Mouse (Mus musculus) embryonic fibroblast, embryonic 13.5 days (primary cell): ENCODE data around the gene Ifnar2. TPM values are rescaled to one million over a fixed set of nuclear protein-coding genes. Genes with fewer than 3 reads are reported as not detected.

Experiments
- H3K27ac ChIP-seq: 2 replicates; pipeline ENCODE4 v1.5.1; 2012; ENCODE audit warnings: low read length, control low read depth, inconsistent platforms; ENCODE audit not compliant: insufficient read depth
- H3K4me1 ChIP-seq: 2 replicates; pipeline ENCODE4 v1.6.1; 2011; ENCODE audit warnings: low read length; ENCODE audit not compliant: control insufficient read depth, insufficient read depth
- H3K4me3 ChIP-seq: 2 replicates; pipeline ENCODE4 v1.5.1; 2011; ENCODE audit warnings: mild to moderate bottlenecking, control low read depth, low read length; ENCODE audit not compliant: insufficient read depth
- CTCF ChIP-seq: IDR thresholded peaks from 2 replicates; pipeline ENCODE4 v1.5.1; 2011; ENCODE audit warnings: mild to moderate bottlenecking, control low read depth, low read length, moderate library complexity, borderline replicate concordance; ENCODE audit not compliant: insufficient read depth
- POLR2A ChIP-seq: IDR thresholded peaks from 2 replicates; pipeline ENCODE4 v1.6.1; 2011; ENCODE audit warnings: low read depth, mild to moderate bottlenecking, control low read depth, low read length, moderate library complexity
- polyA plus RNA-seq: library from polyadenylated mRNA; stranded (reverse); fragments of >200 nt; gene quantifications from 2 replicates; pipeline ENCODE4 v1.2.4, GENCODE M21; 2011; ENCODE audit warnings: low read depth; ENCODE audit not compliant: missing spikeins, insufficient read length

The Ifnar2 gene
- polyA plus RNA-seq, 1 experiment = 68.1 TPM

DNA sequence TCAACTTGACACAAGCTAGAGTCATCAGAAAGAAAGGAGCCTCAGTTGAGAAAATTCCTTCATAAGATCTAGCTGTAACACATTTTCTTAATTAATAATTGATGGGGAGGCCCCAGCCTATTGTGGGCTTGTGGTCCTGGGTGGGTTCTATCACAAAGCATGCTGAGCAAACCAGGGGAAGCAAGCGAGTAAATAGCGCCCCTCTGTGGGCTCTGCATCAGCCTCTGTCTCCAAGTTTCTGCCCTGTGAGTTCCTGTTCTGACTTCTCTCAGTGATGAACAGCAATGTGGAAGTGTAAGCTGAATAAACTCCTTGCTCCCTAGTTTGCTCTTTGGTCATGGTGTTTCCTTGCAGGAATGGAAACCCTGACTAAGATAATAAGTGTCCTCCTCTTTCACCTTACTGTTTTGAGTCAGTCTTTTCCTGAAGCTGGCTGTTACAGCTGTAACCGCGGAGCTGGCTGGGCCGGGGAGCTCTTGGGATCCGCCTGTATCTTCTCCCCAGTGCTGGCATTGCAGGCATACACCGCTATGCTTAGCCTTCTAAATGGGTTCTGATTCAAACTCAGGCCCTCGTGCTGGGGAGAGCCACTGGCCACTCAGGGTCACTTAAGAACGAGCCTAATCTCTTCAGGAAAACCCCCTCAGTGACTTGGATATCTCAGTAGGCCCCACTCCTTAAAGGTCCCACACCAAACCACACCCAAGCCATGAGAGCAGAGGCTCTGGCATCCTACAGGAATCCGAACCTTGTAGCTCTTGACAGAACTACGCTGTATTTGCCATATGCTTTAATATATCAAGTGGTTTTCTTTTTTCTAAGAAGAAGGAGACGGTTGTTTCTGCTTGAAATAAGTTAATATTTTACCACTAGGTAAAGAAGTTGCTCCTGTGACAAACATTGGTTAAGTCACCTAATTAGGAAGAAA is 77.8 kb downstream of the Ifnar2 start:
- H3K27ac ChIP-seq = no peak overlapping the region
- TF ChIP-seq POLR2A (no peak), CTCF (no peak)
- no peak overlapping the region for H3K4me3 ChIP-seq
- peaks cover 11% of the 10 kb centered on the region for H3K4me1 ChIP-seq

DNA sequence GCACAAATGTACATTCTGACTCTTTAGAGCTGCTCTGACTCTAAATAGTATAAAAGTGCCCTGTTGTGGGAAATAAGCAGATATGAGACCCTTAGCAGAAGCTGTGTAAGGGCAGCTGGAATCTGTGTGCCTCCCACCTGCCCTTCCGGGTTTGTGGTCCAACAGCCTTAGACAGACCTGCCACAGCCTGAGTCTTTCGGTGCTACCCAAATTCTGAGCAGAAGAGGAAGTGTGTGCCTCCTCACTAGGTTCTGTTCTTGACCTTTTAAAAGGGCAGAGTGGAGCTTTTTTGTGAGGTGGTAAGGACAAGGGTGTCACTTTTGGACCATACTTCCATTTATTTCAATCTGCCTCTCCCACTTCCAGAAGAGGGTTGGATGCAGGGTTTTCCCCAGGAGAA is 79.4 kb downstream of the Ifnar2 start:
- no peak overlapping the region for H3K4me3 ChIP-seq
- peaks cover 11% of the 10 kb centered on the region for H3K4me1 ChIP-seq
- TF ChIP-seq POLR2A (no peak), CTCF (no peak)
- peak overlapping the region; percentile 67; the same call in 1 of the 2 replicates for H3K27ac ChIP-seq

GRCm38 (mm10) chr16:91452363-91452896 is 79.8 kb downstream of the Ifnar2 start:
- Histone ChIP-seq H3K27ac (peak overlapping the region; percentile 67; the same call in 1 of the 2 replicates), H3K4me1 (peaks cover 11% of the 10 kb centered on the region), H3K4me3 (no peak overlapping the region)
- TF ChIP-seq CTCF (no peak), POLR2A (no peak)

Other genes with a start within 250 kb of the Ifnar2 start
- gene Olig2, start 147.3 kb upstream of the Ifnar2 start, polyA plus RNA-seq = 0.21 TPM in 1 of 2 replicates, not detected in the other
- gene Olig1, start 103.0 kb upstream of the Ifnar2 start, polyA plus RNA-seq = 0.47 TPM in 1 of 2 replicates, not detected in the other
- 9.3 TPM in 1 of 2 replicates, not detected in the other for gene Gm21970, start 18.9 kb downstream of the Ifnar2 start, polyA plus RNA-seq
- 29.0 and 34.6 TPM in 2 replicates for gene Il10rb, start 33.4 kb downstream of the Ifnar2 start, polyA plus RNA-seq
- 58.6 and 73.8 TPM in 2 replicates for gene Ifnar1, start 112.5 kb downstream of the Ifnar2 start, polyA plus RNA-seq
- 85.7 and 104 TPM in 2 replicates for gene Ifngr2, start 174.3 kb downstream of the Ifnar2 start, polyA plus RNA-seq
- gene Tmem50b, start 225.0 kb downstream of the Ifnar2 start, polyA plus RNA-seq = 25.4 and 27.7 TPM in 2 replicates
- gene Dnajc28, start 246.2 kb downstream of the Ifnar2 start, polyA plus RNA-seq = 1.6 and 2.0 TPM in 2 replicates